Mouse (Mus musculus): ENCODE measurements around the gene Nepro.

The Nepro gene

GRCm38 (mm10) chr16:44767967-44768366 is 43.9 kb downstream of the Nepro start:
- DNase-seq = no peak

- no peak for DNase-seq
Observed at GRCm38 (mm10) chr16:44772577-44772976, 48.5 kb downstream of the Nepro start.

- no peak for DNase-seq
Observed at GRCm38 (mm10) chr16:44773673-44774072, 49.6 kb downstream of the Nepro start.

DNA sequence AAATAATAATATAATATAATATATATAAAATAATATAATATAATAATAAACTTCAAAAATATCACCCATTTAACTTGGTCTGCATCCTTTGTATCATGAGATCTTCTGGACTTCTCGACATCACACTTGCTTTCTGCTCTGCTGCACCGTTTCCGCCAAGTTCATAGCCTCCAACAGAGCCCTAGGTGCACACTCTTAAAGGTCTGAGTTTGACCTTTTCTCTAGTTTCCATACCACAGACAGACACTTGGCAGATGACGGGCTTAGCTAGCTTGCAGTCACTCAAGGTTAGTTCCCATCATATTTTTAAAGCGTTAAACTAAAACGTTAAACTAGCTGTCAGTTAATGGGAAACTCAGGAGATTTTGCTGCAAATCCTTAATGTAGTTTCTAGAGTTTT is 50.1 kb downstream of the Nepro start:
- DNase-seq = no peak

DNA sequence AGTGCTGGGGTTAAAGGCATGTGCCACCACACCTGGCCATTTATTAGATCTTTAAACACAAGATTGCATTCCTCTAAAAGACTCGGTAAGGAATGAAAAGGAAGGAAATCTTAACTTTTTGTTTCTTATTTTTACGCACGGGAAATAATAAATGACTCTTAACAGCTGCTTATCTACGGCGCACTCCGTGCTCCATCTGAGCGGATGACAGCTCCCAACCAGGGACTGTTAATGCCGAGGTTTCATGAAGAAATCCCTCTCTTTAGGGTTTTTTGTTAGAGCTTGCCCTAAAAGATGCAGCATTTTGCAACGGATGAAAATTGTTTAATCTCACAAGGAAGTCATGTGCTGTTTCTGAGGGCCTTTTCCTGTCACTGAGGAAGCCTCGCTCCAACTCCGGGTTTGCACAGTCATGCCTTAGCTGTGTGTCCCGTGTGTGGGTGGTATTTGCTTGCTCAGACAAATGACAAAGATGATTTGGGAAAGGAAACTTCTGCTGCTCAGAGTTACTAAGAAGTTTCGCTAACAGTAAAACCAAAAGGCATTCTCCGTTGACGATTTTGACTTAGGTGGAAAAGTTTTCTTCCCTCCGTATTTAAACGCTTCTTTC is 54.5 kb downstream of the Nepro start:
- peak; percentile 50 for DNase-seq

DNA sequence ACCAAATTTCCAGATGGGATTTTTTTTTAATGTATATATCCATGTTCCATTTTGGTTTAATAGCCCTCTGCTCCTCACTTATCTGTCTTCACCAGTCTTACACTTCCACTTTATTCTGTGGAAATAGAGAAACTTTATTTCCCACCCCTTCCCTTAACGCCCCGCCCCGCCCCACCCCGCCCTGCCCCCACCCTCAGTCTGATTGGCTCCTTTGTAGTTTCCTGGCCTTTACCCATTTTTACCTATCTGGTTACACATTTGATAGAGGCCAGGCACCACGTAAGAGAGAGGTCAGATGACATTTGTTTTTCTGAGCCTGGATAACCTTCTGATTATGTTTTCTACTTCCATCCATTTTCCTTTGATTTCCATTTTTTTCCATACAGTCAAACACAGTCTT is 55.4 kb downstream of the Nepro start:
- DNase-seq = no peak

DNA sequence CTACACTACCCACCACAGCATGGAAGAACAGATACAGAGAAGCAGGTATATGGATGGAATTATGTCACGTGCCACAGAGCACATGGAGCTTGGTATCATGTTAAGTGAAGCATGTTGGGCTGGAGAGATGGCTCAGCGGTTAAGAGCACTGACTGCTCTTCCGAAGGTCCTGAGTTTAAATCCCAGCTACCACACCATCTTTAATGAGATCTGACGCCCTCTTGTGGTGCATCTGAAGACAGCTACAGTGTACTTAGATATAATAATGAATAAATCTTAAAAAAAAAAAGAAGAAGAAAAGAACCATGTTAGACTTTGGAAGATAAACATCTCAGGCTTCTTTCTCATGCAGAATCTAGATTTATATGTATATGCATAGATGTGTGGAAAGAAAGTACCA is 56.6 kb downstream of the Nepro start:
- DNase-seq = no peak

Measured in thymus, postnatal 4 days (tissue).